Mouse (Mus musculus): Measurements from ENCODE around the gene Sez6l2. TPM values are rescaled to one million over a fixed set of nuclear protein-coding genes. Genes with fewer than 3 reads are reported as not detected.
"Not testable (repeated sequence)": the region's sequence is repeated elsewhere in the genome, so short reads cannot be mapped to it uniquely, and the experiment has no call there.

Sez6l2 gene
- 1 to 10 TPM; 1.6 to 1.7 TPM for total RNA-seq (2021)
- long read RNA-seq, experiment 1, partial matches to known transcripts: 1 of 1 reads
- long read RNA-seq, experiment 1, other reads (novel, unspliced or antisense): 0 of 1 reads
- long read RNA-seq, experiment 2, partial matches to known transcripts: 1 of 2 reads
- long read RNA-seq, experiment 2, other reads (novel, unspliced or antisense): 0 of 2 reads

DNA sequence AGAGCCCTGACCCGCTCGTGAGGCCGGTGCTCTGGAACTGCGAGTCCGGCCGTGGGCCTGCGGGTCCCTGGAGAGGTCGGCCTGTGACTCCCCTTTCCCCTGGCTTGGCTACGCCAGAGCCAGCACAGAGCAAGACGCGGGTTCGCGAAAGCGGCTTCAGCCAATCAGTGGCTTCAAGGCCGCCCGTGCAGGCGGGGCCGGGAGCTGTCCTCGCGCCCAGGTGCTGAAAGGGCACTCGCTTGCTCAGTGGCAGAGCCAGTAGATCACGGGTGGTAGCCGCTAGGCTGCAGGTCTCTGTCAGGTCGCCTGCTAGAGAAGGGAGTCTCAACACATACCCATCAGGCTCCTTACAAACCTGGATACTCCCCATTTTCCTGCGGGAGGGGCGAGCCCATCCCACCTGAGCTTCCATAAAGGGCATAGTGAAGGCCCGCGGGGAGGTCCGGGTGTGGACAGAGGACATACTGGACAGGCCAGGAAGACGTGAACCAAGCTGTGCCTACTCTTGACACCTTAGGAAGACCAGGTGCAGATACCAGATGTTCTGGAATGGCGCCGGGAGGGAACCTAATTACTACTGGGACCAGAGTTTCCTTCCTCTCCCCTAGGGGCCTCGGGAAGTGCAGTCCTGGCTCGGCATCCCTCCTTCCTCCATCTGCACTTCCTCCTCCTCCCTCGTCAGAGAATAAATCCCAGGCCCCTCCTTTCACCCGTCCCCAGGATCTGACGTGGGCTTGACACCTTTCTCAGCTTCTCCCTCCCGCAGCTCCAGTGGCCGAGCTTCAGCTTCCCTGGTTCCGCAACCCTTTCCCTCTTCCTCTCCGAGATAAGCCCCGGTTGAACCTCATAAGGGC lies at the start of gene Sez6l2:
Gene Sez6l2, plus strand, starts transcription at position 771 of the 854 bp plus-strand sequence.
- peak; percentile 81 for DNase-seq

DNA sequence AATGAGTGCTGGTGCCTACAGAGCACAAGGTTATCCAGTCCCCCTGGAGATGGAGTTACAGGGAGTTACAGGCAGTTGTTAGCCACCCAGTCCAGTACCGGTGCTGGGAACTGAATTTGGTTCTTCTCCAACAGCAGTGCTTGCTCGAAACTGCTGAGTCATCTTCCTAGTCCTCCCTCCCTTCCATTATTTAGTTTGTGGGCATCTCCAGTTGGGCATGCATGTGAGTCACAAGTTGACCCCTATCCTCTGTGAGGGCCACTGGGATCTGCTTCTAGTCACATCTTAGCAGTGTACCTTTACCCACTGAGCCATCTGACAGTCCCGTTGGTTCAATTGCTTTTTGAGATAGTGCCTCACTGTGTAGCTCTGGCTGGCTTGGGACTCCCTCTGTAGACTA lies 44.8 kb upstream of the Sez6l2 start:
- no peak for DNase-seq

DNA sequence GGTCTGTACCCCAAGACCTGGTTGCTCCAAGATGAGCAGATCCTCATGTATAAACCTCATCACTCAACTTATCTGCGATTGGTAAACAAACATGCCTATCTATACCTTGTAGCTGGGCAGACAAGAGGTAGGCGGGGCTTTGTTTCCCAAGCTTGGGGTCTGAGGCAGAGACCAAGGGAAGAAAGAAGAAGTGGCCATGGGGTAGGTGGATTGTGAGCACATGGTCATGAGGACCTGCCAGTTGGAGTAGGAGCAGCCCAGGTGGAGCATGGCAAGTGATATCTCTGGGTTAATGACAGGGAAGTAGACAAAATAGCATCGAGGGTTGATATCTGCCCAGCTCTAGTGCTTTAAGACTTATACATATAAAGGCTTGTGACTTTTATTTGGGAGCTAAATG lies 35.5 kb upstream of the Sez6l2 start:
- DNase-seq: no peak

DNA sequence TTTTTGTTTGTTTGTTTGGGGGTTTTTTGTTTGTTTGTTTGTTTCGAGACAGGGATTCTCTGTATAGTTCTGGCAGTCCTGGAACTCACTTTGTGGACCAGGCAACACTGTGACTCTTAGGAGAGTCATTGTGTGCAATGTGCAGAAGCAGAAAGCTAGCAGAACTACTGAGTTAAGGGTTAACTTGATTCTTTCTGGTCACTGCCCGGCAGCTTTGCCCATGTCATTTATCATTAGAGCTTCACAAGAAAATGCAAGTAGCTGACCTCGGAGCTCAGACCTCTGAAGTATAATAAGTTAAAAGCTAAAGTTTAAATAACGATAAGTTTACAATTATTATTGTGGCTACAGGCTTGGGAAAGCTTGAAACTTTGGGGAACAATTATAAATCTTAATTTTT lies 32.0 kb upstream of the Sez6l2 start:
- not testable (repeated sequence) for DNase-seq

DNA sequence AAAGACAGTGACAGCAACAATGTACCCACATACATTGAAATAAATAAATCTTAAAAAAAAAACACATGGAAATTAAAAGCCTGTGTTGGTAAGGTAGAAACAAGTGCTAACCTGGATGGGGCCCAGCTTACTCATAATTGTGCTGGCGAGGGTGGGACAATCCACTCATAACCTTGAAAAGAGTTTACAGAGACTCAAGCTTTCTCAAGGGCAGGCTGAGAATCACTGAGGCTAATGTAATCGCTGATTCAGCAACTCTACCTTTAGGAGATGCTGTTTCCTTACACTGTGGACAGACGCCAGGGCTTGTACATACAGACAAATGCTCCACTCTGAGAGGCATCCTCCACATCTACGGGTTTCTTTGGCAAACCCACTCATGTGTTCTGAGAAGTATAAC lies 30.4 kb upstream of the Sez6l2 start:
- DNase-seq: no peak

DNA sequence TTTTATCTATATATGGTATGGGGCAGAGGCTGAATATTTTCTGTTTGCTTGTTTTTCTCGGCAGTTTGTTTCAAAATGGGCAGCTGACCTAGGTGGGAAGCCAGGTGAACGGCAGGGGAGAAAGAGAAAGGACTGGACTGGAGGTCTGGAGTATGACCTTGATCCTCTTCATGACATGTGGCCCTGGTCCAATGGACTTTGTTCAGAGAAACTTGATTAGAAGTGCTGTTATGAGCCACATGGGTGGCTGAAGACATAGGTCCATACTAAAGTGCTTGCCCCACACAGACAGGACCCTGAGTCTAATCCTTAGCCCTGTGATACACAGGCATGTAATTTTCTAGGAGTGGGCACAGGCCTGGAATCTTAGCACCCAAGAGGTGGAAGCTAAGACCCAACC lies 28.8 kb upstream of the Sez6l2 start:
- DNase-seq: no peak

DNA sequence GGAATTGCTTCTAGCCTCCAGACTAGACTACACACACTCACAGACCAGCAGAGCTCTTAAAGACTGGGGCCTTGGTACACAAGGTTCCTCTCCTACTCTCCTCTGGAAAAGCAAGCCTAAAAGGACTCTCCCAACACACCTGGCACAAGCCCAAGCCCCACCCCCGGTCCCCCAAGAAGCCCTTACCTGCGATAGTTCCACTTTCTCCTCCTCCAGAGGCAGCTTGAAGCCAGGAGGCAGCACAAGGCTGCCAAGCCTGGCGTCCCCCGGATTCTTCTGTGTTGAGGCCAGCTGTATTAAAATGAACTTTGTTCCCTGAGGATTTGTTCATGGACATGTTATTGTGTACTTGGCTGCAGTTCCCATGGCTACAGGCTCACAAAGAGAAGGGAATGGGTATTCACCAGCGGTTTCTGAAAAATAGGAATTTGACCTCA lies 27.7 kb upstream of the Sez6l2 start, which contains the start of gene Tmem219:
Gene Tmem219, minus strand, starts transcription at position 294 of the 437 bp plus-strand sequence.
- DNase-seq: peak; percentile 63

DNA sequence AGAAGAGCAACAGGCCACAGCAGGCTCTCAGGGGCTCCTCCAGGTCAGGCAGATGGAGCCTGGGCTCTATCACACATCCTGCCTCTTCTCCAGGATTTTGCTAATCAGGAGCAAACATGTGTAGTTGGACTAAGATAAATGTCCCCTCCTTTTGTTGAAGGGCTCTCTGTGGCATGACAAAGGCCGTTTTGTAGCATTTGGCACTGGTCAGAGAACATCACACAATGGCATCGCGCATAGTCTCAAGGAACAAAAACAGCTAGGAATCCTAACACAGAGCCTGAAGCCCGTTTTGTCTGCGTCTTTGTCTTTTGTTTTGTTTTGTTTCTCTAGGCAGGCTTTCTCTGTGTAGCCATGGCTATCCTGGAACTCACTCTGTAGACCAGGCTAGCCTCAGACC lies 26.4 kb upstream of the Sez6l2 start:
- DNase-seq: no peak

DNA sequence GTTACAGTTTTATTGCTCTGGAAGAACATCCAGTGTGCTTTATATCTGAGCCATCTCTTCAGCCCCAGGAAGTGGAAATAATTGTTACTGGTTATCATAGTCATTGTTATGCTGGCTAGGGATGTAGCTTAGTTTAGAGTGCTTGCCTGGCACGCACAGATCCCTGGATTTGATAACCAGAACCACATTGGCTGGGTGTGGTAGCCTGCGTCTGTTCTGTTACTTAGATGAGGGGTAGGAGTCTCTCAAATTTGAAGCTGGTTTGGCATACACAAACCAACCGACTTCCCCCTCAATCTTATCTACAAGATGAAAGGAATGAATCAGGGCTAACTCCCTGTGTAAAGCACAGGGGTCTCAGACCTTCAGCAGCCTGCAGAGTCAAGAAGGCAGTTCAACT lies 24.1 kb upstream of the Sez6l2 start:
- DNase-seq: no peak

DNA sequence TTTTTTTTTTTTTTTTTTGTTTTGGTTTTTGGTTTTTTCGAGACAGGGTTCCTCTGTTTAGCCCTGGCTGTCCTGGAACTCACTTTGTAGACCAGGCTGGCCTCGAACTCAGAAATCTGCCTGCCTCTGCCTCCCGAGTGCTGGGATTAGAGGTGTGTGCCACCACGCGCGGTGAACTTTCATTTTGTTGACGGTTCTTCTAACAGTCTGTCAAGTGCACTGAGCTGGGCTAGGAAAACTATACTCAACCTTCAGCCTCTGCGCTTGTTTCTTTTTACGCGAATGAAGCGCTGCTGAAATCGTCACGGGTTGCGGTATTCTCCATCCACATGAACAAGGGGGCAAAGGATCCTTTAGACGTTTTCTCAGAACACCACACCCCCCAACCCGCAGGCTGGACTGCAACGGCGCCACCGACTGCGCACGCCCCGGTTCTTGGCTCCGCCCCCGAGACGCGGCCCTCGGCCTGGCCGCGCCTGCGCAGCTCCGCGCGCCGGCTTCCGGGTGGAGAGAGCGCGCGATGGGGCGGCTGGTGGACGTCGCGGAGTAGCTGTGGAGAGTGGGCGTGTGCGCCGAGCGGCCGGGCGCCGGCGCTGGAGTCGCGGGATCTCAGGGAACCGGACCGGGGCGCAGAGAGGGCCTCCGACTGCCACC lies 21.9 kb upstream of the Sez6l2 start, which contains the start of gene Kctd13:
Gene Kctd13, plus strand, starts transcription at position 496 of the 654 bp plus-strand sequence.
- peak; percentile 91 for DNase-seq

DNA sequence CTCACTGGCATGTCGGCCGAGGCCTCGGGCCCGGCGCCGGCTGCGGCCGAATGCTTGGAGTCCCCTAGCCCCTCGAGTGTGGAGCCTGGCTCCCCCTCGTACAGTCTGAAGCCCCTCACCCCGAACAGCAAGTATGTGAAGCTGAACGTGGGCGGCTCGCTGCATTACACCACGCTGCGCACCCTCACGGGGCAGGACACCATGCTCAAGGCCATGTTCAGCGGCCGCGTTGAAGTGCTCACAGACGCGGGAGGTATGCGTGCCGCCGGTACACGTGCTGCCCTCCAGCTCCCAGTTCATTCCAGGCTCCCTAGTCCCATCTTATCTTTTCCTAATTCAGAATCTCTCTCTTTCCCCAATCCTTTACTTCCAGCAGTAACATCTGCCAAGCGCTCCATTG lies 21.3 kb upstream of the Sez6l2 start:
- no peak for DNase-seq

DNA sequence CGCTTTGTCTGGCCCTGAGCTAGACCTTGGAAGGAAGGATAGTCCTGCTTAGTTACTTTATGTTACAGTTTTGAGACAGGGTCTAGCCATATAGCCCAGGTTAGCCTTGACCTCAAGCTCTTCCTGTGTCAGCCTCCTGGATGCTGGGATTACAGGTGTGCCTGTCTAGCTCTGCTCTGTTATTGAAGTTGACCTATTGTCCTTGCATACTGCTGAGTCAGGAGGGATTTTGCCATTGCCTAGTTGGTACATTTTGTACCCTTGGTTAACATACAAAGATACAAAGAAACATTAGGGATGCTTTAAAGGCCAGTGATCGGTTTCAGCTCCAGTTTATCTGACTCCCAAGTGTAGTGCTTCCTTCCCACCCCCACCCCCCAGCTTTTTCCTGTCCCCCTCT lies 17.7 kb upstream of the Sez6l2 start:
- no peak for DNase-seq

DNA sequence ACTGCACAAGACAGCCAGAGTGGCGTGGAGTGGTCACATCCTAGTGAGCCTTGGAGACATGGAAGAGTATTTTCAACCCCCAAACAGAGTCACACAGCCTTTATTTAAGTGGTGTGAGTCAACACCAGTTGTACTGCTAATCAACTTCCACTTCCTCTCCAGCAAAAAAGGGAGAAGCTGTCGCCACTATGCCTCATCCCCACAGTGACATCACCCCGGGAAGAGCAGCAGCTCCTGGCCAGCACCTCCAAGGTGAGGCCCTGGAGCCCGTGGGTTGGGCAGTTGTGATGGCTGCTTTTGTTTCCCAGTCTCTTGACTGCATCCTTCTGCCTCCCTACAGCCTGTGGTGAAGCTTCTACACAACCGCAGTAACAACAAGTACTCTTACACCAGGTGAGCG lies 9.2 kb upstream of the Sez6l2 start:
- no peak for DNase-seq

DNA sequence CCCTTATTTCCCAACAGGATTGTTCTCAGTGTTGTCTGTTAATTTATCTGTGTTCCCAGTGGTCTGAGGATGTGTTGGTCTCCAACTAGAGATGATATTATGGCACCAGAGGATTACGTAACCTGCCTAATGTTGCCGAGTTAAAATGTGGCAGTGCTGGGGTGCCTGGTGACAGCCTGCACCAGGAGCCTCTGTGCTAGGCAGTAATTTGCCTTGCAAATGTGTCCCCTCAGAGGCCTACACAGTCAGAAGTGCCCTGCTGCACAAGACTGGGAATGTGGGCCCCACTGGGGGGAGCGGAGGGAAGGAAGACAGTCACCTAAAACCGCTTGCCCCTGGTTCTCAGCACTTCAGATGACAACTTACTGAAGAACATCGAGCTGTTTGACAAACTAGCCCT lies 8.6 kb upstream of the Sez6l2 start:
- no peak for DNase-seq

DNA sequence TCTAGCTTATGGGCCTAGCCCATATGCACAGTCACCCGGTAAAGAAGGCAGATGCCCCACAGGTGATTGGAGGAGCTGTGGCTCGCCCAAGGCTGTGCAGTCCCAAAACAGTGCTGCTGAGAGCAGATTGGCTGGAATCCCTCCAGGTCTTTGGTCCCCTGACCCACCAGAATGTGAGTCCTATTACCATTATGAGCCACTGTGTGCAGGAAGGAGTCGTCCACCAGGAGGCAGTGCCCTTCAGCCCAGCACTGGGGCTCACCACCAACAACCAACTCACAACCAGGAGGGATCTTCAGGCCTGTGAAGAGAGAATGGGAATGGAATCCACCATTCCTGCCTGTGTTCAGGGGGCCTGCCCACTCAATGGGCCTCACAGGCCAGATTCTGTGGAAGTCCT lies 3.8 kb upstream of the Sez6l2 start:
- DNase-seq: no peak

DNA sequence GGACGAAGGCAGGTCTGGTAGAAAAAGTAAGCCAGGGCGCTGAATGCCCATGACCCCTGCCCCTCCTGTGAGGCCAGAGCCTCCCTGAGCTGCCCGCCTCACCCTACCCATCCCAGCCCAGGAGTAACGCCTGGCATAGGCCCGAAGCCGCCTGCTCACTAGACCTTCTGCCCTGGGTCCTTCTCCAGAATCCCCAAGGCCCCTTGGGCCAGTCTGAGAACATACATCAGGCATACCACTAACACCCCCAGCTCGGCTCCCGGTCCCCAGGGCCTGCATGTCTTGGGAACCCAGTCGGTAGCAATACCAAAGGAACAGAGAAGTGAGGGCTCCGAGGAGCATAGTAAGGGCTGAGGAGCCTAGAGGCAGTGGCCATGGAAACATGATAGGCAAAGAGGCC lies 1.7 kb upstream of the Sez6l2 start:
- no peak for DNase-seq

DNA sequence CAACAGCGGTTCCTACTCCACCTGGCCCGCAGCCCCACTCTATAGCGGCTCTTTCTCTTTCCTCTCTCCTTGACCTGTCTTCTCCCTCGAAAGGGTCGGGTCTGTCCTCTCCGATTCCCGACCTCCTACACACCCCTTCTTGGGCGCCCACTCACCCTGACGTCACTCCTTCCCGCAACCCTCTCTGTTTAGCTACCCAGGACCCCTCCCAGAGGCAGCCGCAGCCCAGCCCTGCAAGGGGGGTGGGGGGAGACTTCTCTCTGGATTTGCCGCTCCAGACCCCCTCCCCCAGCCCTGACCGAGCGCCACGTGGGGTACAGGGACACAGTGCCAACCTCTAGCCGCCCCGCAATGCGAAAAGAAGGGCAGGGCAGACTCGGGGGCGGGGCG lies 965 bp upstream of the Sez6l2 start, which contains the start of gene Asphd1:
Gene Asphd1, minus strand, starts transcription at position 180 of the 390 bp plus-strand sequence.
- no peak for DNase-seq

DNA sequence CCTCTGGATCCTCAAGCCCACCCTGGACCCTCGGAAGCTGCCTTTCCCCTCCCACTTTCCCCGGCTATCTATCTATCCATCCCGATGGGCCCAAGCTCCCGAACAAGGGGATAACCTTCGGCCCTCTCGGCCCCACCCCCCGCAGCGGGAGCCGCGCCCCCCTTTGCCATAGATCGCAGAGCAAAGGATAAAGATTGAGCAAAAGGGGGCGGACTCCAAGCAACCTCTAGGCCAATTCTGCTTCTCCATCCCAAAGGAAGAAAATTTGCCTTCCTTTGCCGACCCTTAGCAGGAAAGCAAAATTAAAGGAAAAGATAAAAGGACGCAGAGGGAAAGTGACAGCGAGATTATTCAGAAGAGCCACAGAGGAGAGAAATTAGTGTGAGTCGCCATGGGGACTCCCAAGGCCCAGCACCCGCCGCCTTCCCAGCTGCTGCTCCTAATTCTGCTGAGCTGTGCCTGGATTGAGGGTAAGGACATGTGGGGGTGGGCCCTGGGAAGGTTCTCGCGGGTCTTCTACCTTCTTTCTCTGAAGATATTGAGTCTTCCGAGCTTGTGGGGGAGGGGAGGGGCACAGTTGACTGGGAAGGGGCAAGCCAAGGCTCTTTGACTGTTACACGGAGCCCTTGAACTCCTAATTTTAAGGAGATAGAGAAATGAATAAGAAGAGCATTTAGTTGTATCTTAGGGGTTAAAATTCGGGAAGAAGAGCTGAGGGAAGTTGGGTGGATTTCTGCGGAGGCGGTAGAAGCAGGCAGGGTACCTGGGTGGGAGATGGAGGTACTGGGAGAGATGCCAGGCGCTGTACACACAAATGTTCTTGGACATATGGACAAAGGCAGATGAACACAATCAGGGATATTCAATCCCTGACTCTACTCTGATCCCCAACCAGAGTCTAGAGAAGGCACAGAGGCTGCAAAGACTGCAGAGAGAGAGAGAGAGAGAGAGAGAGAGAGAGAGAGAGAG lies 568 bp downstream of the Sez6l2 start:
- no peak for DNase-seq

DNA sequence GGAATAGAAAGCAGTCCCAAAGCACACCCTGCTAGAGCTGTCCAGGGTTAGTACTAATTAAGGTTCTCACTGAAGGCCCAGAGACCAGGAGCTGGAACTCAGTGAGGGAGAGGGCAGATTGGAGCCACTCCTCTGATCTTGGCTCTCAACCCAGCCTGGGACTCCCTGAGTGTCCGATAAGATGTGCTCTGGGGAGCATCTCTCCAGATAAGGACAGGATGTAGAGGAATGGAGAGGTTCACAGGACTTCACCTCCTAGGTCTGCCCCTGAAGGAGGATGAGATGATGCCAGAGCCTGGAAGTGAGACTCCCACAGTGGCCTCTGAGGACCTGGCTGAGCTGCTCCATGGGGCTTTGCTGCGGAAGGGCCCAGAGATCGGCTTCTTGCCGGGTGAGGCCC lies 1.4 kb downstream of the Sez6l2 start:
- DNase-seq: no peak

DNA sequence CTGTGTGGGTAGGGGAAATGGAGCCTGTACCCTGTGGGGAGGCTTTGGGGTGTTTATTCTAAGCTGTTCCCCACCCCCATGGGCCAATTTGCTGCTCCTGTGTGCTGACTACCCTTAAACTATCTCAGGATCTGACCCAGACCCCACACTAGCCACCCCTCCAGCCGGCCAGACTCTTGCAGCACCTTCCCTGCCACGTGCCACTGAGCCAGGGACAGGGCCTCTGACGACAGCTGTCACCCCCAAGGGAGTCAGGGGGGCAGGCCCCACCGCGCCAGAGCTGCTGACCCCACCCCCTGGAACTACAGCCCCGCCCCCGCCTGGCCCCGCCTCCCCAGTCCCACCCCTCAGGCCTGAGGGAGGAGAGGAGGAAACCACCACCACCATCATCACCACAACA lies 2.3 kb downstream of the Sez6l2 start:
- DNase-seq: no peak

DNA sequence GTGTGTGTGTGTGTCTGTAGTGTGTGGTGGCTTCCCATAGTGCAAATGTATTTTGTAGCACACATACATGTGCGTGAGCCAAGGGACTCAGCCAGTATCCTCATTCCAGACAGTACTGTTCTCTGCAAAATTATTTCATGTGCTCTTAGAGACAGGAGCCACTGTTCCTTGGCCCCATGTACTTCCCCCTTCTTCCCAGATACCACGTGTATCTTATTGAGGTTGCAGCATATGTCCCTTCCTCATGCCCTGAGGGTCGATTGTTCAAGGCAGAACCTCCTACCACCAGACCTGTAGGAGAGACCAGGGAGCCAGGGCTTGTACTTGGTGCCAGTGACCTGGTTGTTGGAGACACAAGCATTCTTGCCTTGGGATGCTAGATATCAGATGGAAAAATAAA lies 4.8 kb downstream of the Sez6l2 start:
- DNase-seq: no peak

DNA sequence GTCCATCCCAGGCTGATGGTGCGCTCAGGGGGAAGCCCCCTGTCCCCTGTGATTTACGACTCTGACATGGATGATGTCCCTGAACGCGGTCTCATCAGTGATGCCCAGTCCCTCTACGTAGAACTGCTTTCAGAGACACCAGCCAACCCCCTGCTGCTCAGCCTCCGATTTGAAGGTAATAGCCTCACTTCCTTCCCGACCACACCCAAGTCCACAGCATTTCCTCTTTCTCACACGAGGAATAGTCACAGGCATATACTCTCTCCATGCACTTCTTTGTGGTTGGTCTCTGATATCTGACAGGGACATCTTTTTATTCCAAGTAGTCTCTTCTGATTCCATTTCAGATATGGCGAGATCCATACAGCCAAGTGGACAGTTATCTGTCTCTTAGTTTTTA lies 9.4 kb downstream of the Sez6l2 start:
- DNase-seq: no peak
